Mouse (Mus musculus) thymus, postnatal 10 days (tissue): Measurements from ENCODE around the gene Ambra1.

Source experiments
- DNase-seq, 2 experiments: peaks; one replicate each; pipeline ENCODE4 v3.0.0; 2021; ENCODE audit warnings: low spot score in 2 of 2

Ambra1 gene

GRCm38 (mm10) chr2:91729971-91730821 is at the start of gene Ambra1:
Ambra1 (plus strand) TSS chr2:91730134.
- DNase-seq: peak; percentile 67 to 73

GRCm38 (mm10) chr2:91682850-91683249 is 47.1 kb upstream of the Ambra1 start:
- DNase-seq: peak in 1 of 2 experiments; percentile 34

DNA sequence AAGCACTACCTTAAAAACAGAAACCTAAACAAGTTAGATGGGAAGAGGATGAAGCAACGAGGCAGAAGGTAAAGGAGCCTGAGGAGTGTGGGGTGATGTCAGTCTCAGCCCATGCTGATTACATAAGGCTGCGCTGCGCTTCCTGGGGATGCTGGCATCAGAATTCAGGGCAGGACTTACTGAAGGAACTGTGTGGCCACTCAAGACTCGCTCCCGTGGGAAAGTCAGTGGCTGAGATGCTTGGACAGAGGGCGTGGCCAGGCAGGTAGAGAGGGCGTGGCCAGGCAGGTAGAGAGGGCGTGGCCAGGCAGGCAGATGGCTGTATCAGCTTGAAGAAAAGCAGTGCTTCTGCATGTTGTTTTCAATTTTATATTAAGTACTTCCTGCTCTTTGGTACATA is 46.0 kb upstream of the Ambra1 start:
- no peak for DNase-seq

GRCm38 (mm10) chr2:91689452-91689851 is 40.5 kb upstream of the Ambra1 start:
- no peak for DNase-seq

- no peak for DNase-seq
Measured at GRCm38 (mm10) chr2:91695436-91696224, 34.3 kb upstream of the Ambra1 start.

- no peak for DNase-seq
Measured at GRCm38 (mm10) chr2:91696225-91696590, 33.7 kb upstream of the Ambra1 start.

GRCm38 (mm10) chr2:91699225-91699624 is 30.7 kb upstream of the Ambra1 start:
- DNase-seq: no peak

DNA sequence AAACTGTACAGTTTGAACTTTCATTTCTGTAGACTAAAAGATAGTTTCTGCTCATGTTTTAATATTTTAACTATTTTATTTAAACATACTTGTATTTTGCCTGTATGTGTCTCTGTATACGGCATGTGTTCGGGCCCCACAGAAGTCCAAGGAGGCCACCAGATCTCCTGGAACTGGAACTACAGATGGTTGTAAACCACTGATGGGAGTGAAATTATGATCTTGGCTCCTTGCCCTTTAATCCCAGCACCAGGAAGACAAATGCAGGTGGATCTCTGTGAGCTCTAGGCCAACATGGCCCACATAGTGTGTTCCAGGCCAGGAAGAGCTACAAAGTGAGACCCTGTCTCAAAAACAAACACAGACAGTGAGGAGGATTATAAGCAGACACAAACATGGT is 28.6 kb upstream of the Ambra1 start:
- no peak for DNase-seq

- no peak for DNase-seq
Measured at GRCm38 (mm10) chr2:91705736-91706135, 24.2 kb upstream of the Ambra1 start.

- no peak for DNase-seq
Measured at GRCm38 (mm10) chr2:91706456-91706855, 23.5 kb upstream of the Ambra1 start.

DNA sequence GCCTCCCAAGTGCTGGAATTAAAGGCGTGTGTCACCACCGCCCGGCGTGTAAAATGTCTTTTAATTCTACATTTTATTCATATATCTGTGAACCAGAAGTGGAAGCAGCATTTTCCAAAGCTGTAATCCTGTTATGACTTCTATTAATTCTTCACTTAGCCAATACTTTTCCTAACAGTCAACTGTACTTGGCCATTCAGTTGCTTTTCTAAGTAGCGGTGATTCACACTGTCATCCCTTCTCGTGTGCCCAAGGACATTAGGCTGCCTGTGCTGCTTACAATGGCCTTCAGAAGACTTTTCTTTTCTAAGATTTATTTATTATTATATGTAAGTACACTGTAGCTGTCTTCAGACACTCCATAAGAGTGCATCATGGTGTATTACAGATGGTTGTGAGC is 21.6 kb upstream of the Ambra1 start:
- DNase-seq: no peak

GRCm38 (mm10) chr2:91710272-91711234 is 19.4 kb upstream of the Ambra1 start, which contains the start of the genes Atg13 and Harbi1:
Atg13 (minus strand) TSS chr2:91710576.
Harbi1 (plus strand) TSS chr2:91710852.
- DNase-seq: peak; percentile 84 to 90

GRCm38 (mm10) chr2:91711256-91711925 is 18.5 kb upstream of the Ambra1 start:
- no peak for DNase-seq

- no peak for DNase-seq
Measured at GRCm38 (mm10) chr2:91714921-91715320, 15.0 kb upstream of the Ambra1 start.

DNA sequence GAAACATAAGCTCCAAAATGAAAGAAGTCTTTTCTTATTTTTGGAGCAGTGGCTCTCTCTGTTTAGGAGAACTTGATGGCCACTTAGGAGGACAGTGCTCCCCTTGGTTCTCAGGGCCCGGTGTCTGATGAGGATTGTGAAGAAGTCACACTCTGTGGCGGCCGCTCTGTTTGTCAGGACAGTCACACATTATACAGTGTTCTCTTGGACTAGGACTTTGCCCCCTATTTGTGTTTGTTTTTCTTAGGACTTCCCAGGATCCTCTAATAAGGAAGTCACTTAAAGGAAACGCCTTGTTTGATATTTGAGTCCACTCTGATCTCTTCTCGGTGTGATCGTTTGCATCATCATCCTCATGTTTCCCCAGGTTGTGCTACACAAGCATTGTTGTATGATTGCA is 11.7 kb upstream of the Ambra1 start:
- no peak for DNase-seq

DNA sequence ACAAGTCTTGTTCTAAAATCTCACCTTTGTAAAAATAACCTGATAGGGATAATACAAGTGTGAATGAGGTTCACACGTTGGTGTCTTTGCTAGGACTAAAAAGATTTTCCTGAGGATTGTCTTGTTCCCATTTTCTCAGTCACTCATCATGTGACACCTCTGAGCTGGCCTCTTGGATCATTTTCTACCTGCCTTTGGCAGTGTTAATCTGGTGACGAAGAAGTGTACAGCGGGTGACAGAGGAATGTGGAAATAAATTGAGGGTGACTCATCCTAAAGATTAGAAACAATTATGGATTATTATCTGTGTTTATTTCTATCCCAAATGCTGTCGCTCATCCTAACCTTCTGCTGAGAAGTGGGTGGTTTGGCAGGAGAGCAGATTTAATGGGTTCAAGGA is 6.6 kb upstream of the Ambra1 start:
- DNase-seq: no peak

- no peak for DNase-seq
Measured at GRCm38 (mm10) chr2:91723951-91724350, 6.0 kb upstream of the Ambra1 start.

DNA sequence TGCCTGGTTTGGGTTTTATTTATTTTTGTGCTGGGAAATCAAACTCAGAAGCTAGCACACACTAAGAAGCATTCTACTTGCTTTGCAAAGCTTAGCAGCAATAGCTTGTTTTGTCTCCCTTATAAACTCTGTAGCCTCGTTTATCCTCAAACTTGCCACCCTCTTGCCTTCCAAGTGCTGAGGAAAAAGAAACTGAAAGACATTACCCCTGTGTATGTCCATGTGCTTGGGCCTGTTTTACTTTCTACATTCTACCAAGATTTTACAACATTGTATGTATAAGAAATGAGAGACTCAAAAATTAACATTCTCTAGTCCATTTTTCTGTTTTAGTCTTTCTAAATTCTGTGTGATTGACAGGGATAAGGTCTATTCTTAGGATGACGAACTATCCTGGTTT is 5.2 kb upstream of the Ambra1 start:
- no peak for DNase-seq

- DNase-seq: peak; percentile 6 to 16
Measured at GRCm38 (mm10) chr2:91725476-91725875, 4.5 kb upstream of the Ambra1 start.

- no peak for DNase-seq
Measured at GRCm38 (mm10) chr2:91727011-91727410, 2.9 kb upstream of the Ambra1 start.

GRCm38 (mm10) chr2:91729571-91729970 is 363 bp upstream of the Ambra1 start:
- DNase-seq: no peak
